Mouse (Mus musculus): ENCODE results near the gene Myh2.

The Myh2 gene

GRCm38 (mm10) chr11:67237481-67238079, 66.8 kb downstream of the Myh2 start, which contains the start of gene Myh4:
Myh4 (plus strand) TSS chr11:67238029.
- no peak for DNase-seq (ENCODE audit: low spot score in 2 of 2)

- DNase-seq (ENCODE audit: low spot score in 2 of 2), result no peak
Measured at GRCm38 (mm10) chr11:67241051-67241450, 70.2 kb downstream of the Myh2 start.

Measured in frontal cortex, postnatal 36 days (tissue).